Mouse (Mus musculus): ENCODE results near the gene Vps16.

DNA sequence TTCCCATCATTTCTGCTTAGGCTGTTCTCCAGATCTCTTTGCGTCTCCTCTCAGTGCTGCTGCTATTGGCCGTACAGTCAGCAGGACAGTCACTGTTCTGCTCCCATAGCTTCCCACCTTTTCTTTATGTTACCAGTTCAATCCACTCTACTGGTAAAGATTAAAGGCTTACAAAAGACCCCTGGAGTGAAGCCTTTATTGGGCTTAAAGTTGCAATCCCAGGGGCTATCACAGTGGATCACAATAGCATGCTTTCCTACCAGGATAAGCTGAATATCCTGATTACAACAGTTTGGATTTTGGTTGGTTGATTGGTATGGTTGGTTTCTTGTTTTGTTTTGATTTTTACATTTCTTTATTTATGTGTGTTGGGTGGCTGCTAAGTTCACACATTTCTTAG lies 63.9 kb downstream of the Vps16 start:
- TF ChIP-seq CTCF (IDR thresholded peaks at IDR 0.05) (no peak), POLR2A (IDR thresholded peaks at IDR 0.05; ENCODE audit: insufficient read depth, low read depth, low read length) (no peak)

Data from heart, adult 2 months (tissue).